Mouse (Mus musculus): Measurements from ENCODE around the gene Ugt1a6b.

- TF ChIP-seq CTCF (IDR thresholded peaks at IDR 0.05; ENCODE audit: low read depth) (no peak), EP300 (IDR thresholded peaks at IDR 0.05; ENCODE audit: low read depth) (no peak)
Observed at GRCm38 (mm10) chr1:88218051-88218450, 115.0 kb downstream of the Ugt1a6b start.

Measured in liver, postnatal 0 days (tissue).